In the genomic region with DNA sequence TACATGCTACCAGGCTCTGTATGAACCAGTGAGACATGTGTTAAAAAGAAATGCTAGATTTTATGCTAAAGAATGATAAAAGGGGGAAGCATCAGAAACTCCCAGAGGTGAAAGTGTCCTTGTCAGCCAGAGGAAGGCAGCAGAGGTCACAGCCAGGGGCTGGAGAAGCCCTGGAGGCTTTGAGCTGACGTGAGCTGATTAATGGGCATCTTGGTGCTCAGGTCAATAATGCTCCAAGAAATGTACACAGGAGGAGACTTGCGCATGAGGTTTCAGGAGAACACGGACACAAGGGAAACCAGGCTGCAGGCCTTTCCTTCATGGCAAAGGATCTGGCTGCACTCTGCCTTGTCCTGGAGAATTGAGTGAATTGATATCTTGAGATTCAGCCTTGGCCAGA, we compare ENCODE assay signal across 13 mouse cellular contexts. TPM values are rescaled to one million over a fixed set of nuclear protein-coding genes. Genes with fewer than 3 reads are reported as not detected.
DNase-seq lines count a peak whose midpoint lies in the region; ATAC-seq and TF ChIP-seq lines count a peak whose summit lies in the region.
"Had no signal": no experiment of that assay in that cellular context is flagged by ENCODE, and none has a peak within 500 bp of the region (broad histone marks: within the 10 kb centered on the region; RNA-seq: fewer than 3 reads in every experiment).

No protein-coding gene starts in this region.

- H3K9me3 ChIP-seq in heart, embryonic 11.5 days (replicated peaks; ENCODE audit: control insufficient read depth, low read length): no peaks in the 10 kb centered on the region
- no peaks in the 10 kb centered on the region for H3K9me3 ChIP-seq in hindbrain, postnatal 0 days (ENCODE audit: low read length)
- H3K9me3 ChIP-seq in hindbrain, embryonic 10.5 days: no peaks in the 10 kb centered on the region
- H3K9me3 ChIP-seq in midbrain, embryonic 12.5 days: no peaks in the 10 kb centered on the region
- H3K9me3 ChIP-seq in midbrain, embryonic 14.5 days (ENCODE audit: control insufficient read depth, low read length): no peaks in the 10 kb centered on the region
- H3K9me3 ChIP-seq: embryonic facial prominence, embryonic 10.5 days; embryonic facial prominence, embryonic 12.5 days; forebrain, embryonic 13.5 days; forebrain, embryonic 15.5 days; G1E had no signal

- ATAC-seq in heart, embryonic 11.5 days (replicated peaks; ENCODE audit: insufficient number of reproducible peaks, low FRiP score, low TSS enrichment): no peak
- ATAC-seq in hindbrain, postnatal 0 days: no peak
- ATAC-seq in midbrain, embryonic 12.5 days (ENCODE audit: low FRiP score, low read depth): no peak
- no peak for ATAC-seq in midbrain, embryonic 14.5 days (ENCODE audit: low FRiP score, low TSS enrichment)
- ATAC-seq: Patski had no signal

- H3K27ac ChIP-seq in heart, embryonic 11.5 days (ENCODE audit: low read depth, low read length): no peak overlapping the region
- no peak overlapping the region for H3K27ac ChIP-seq in hindbrain, postnatal 0 days
- H3K27ac ChIP-seq in hindbrain, embryonic 10.5 days: no peak overlapping the region
- 0 out of 2 replicates have a peak overlapping the region, but pooled peaks have one; percentile 32 for H3K27ac ChIP-seq in midbrain, embryonic 12.5 days (replicated peaks)
- H3K27ac ChIP-seq in midbrain, embryonic 14.5 days (replicated peaks; ENCODE audit: low read depth, low read length): no peak overlapping the region
- H3K27ac ChIP-seq: embryonic facial prominence, embryonic 10.5 days; embryonic facial prominence, embryonic 12.5 days; forebrain, embryonic 13.5 days; forebrain, embryonic 15.5 days had no signal

- peak; percentile 59 for DNase-seq in heart, adult 11 months
- DNase-seq in hindbrain, postnatal 0 days (ENCODE audit: low spot score): no peak
- DNase-seq in hindbrain, embryonic 10.5 days (ENCODE audit: low spot score): no peak
- DNase-seq in midbrain, embryonic 14.5 days: no peak

- H3K4me2 ChIP-seq in heart, embryonic 11.5 days: no peak overlapping the region
- H3K4me2 ChIP-seq in hindbrain, postnatal 0 days (ENCODE audit: low read depth, low read length): no peak overlapping the region
- H3K4me2 ChIP-seq in midbrain, embryonic 12.5 days (replicated peaks): no peak overlapping the region
- no peak overlapping the region for H3K4me2 ChIP-seq in midbrain, embryonic 14.5 days (ENCODE audit: low read length)
- H3K4me2 ChIP-seq: embryonic facial prominence, embryonic 12.5 days; forebrain, embryonic 13.5 days; forebrain, embryonic 15.5 days had no signal

- H3K4me3 ChIP-seq in heart, embryonic 11.5 days (ENCODE audit: low read depth, low read length): no peak overlapping the region
- no peak overlapping the region for H3K4me3 ChIP-seq in hindbrain, postnatal 0 days (ENCODE audit: low read length)
- H3K4me3 ChIP-seq in hindbrain, embryonic 10.5 days: no peak overlapping the region
- no peak overlapping the region for H3K4me3 ChIP-seq in midbrain, embryonic 12.5 days
- no peak overlapping the region for H3K4me3 ChIP-seq in midbrain, embryonic 14.5 days (replicated peaks; ENCODE audit: low read depth, low read length)
- H3K4me3 ChIP-seq: embryonic facial prominence, embryonic 10.5 days; embryonic facial prominence, embryonic 12.5 days; forebrain, embryonic 13.5 days; forebrain, embryonic 15.5 days had no signal

- no peak overlapping the region for H3K9ac ChIP-seq in heart, embryonic 11.5 days (ENCODE audit: low read depth, low read length)
- 0 out of 2 replicates have a peak overlapping the region, but pooled peaks have one; percentile 0 for H3K9ac ChIP-seq in hindbrain, postnatal 0 days (replicated peaks; ENCODE audit: low read length)
- no peak overlapping the region for H3K9ac ChIP-seq in midbrain, embryonic 12.5 days (replicated peaks)
- H3K9ac ChIP-seq in midbrain, embryonic 14.5 days (replicated peaks; ENCODE audit: low read length): no peak overlapping the region
- H3K9ac ChIP-seq: embryonic facial prominence, embryonic 12.5 days; forebrain, embryonic 13.5 days; forebrain, embryonic 15.5 days had no signal

- no peaks in the 10 kb centered on the region for H3K4me1 ChIP-seq in heart, embryonic 11.5 days (ENCODE audit: control insufficient read depth, insufficient read depth, low read length)
- H3K4me1 ChIP-seq in hindbrain, postnatal 0 days (ENCODE audit: insufficient read depth, low read length): no peaks in the 10 kb centered on the region
- no peaks in the 10 kb centered on the region for H3K4me1 ChIP-seq in hindbrain, embryonic 10.5 days (replicated peaks)
- no peaks in the 10 kb centered on the region for H3K4me1 ChIP-seq in midbrain, embryonic 12.5 days
- H3K4me1 ChIP-seq in midbrain, embryonic 14.5 days (ENCODE audit: control insufficient read depth, insufficient read depth, low read length): no peaks in the 10 kb centered on the region
- H3K4me1 ChIP-seq: embryonic facial prominence, embryonic 10.5 days; embryonic facial prominence, embryonic 12.5 days; forebrain, embryonic 13.5 days had no signal

- H3K36me3 ChIP-seq in heart, embryonic 11.5 days (ENCODE audit: control insufficient read depth, insufficient read depth, low read length): peaks cover 15% of the 10 kb centered on the region
- H3K36me3 ChIP-seq in hindbrain, postnatal 0 days (ENCODE audit: insufficient read depth, low read length): peaks cover 19% of the 10 kb centered on the region
- peaks cover 74% of the 10 kb centered on the region for H3K36me3 ChIP-seq in hindbrain, embryonic 10.5 days
- H3K36me3 ChIP-seq in midbrain, embryonic 12.5 days: peaks cover 48% of the 10 kb centered on the region
- H3K36me3 ChIP-seq in midbrain, embryonic 14.5 days (ENCODE audit: control insufficient read depth, insufficient read depth, low read length): peaks cover 47% of the 10 kb centered on the region

- TF ChIP-seq CTCF in hindbrain, postnatal 0 days (IDR thresholded peaks at IDR 0.05; ENCODE audit: low read depth): no peak

- H3K27me3 ChIP-seq in heart, embryonic 11.5 days (ENCODE audit: control insufficient read depth, insufficient read depth, low read length): no peaks in the 10 kb centered on the region
- H3K27me3 ChIP-seq in hindbrain, postnatal 0 days (ENCODE audit: insufficient read depth, low read length): no peaks in the 10 kb centered on the region
- no peaks in the 10 kb centered on the region for H3K27me3 ChIP-seq in hindbrain, embryonic 10.5 days (ENCODE audit: insufficient read depth, poor library complexity, severe bottlenecking)
- H3K27me3 ChIP-seq in midbrain, embryonic 12.5 days: no peaks in the 10 kb centered on the region
- no peaks in the 10 kb centered on the region for H3K27me3 ChIP-seq in midbrain, embryonic 14.5 days (ENCODE audit: control insufficient read depth, insufficient read depth, low read length)
- H3K27me3 ChIP-seq: CH12.LX; embryonic facial prominence, embryonic 12.5 days; forebrain, embryonic 13.5 days; forebrain, embryonic 15.5 days; Patski had no signal

- WGBS in heart, embryonic 11.5 days (ENCODE audit: insufficient replicate concordance): 87% methylated on average over 3 of the region's 3 CpGs
- 90% methylated on average over 3 of the region's 3 CpGs for WGBS in hindbrain, postnatal 0 days
- WGBS in hindbrain, embryonic 10.5 days: 91% methylated on average over 3 of the region's 3 CpGs
- 78% methylated on average over 3 of the region's 3 CpGs for WGBS in midbrain, embryonic 12.5 days
- WGBS in midbrain, embryonic 14.5 days: 78% methylated on average over 3 of the region's 3 CpGs

RNA-seq across cellular contexts. Expression of gene Ubqln1, which starts 27.7 kb away (rescaled TPM):
- 71.6 and 91.5 TPM in 2 replicates for polyA plus RNA-seq in heart, embryonic 11.5 days (2014; fragmentation: Nextera tagmentation; extraction: Ambion mirVana)
- total RNA-seq in hindbrain, postnatal 0 days (2014; rRNA removed): 243 and 285 TPM in 2 replicates
- polyA plus RNA-seq in hindbrain, postnatal 0 days (2015; fragmentation: Nextera tagmentation; extraction: Ambion mirVana): 106 and 111 TPM in 2 replicates
- 134 and 142 TPM in 2 replicates for polyA plus RNA-seq in hindbrain, embryonic 10.5 days (2016; fragmentation: Nextera tagmentation; extraction: Ambion mirVana)
- 164 and 165 TPM in 2 replicates for polyA plus RNA-seq in midbrain, embryonic 12.5 days (2016; fragmentation: Nextera tagmentation; extraction: Ambion mirVana)
- polyA plus RNA-seq in midbrain, embryonic 14.5 days (2014; fragmentation: Nextera tagmentation; extraction: Ambion mirVana): 100 and 112 TPM in 2 replicates

RNA-seq across cellular contexts. Expression of gene Idnk, which starts 30.3 kb away (rescaled TPM):
- 30.7 and 32.5 TPM in 2 replicates for polyA plus RNA-seq in heart, embryonic 11.5 days (2014; fragmentation: Nextera tagmentation; extraction: Ambion mirVana)
- 20.2 and 20.6 TPM in 2 replicates for total RNA-seq in hindbrain, postnatal 0 days (2014; rRNA removed)
- 52.5 and 55.3 TPM in 2 replicates for polyA plus RNA-seq in hindbrain, postnatal 0 days (2015; fragmentation: Nextera tagmentation; extraction: Ambion mirVana)
- 57.1 and 66.7 TPM in 2 replicates for polyA plus RNA-seq in hindbrain, embryonic 10.5 days (2016; fragmentation: Nextera tagmentation; extraction: Ambion mirVana)
- polyA plus RNA-seq in midbrain, embryonic 12.5 days (2016; fragmentation: Nextera tagmentation; extraction: Ambion mirVana): 61.7 and 69.7 TPM in 2 replicates
- polyA plus RNA-seq in midbrain, embryonic 14.5 days (2014; fragmentation: Nextera tagmentation; extraction: Ambion mirVana): 59.7 TPM in 2 replicates

RNA-seq across cellular contexts. Expression of gene Hnrnpa0, which starts 59.4 kb away (rescaled TPM):
- 18.2 and 21.7 TPM in 2 replicates for polyA plus RNA-seq in heart, embryonic 11.5 days (2014; fragmentation: Nextera tagmentation; extraction: Ambion mirVana)
- total RNA-seq in hindbrain, postnatal 0 days (2014; rRNA removed): 178 and 184 TPM in 2 replicates
- 56.8 and 64.4 TPM in 2 replicates for polyA plus RNA-seq in hindbrain, postnatal 0 days (2015; fragmentation: Nextera tagmentation; extraction: Ambion mirVana)
- 41.4 and 46.1 TPM in 2 replicates for polyA plus RNA-seq in hindbrain, embryonic 10.5 days (2016; fragmentation: Nextera tagmentation; extraction: Ambion mirVana)
- polyA plus RNA-seq in midbrain, embryonic 12.5 days (2016; fragmentation: Nextera tagmentation; extraction: Ambion mirVana): 56.5 and 64.8 TPM in 2 replicates
- 72.5 and 93.5 TPM in 2 replicates for polyA plus RNA-seq in midbrain, embryonic 14.5 days (2014; fragmentation: Nextera tagmentation; extraction: Ambion mirVana)
